Mouse (Mus musculus) hematopoietic stem cell, adult 5-6 weeks (primary cell): ENCODE measurements around the gene Pfdn4. TPM values are rescaled to one million over a fixed set of nuclear protein-coding genes. Genes with fewer than 3 reads are reported as not detected.

ENCODE experiments used
- ATAC-seq, 2 experiments: fragments of 125-278 bp in 1 of 2; replicated peaks in 1 of 2; 2 replicates each; pipeline ENCODE4 v1.8.0; 2016 to 2017; ENCODE audit warnings: inconsistent platforms in 2 of 2, mild to moderate bottlenecking in 2 of 2, moderate number of reproducible peaks in 2 of 2, low read depth in 1 of 2, moderate TSS enrichment in 1 of 2; ENCODE audit not compliant: low FRiP score in 2 of 2, poor library complexity in 2 of 2, severe bottlenecking in 2 of 2, insufficient read depth in 1 of 2, low TSS enrichment in 1 of 2
- total RNA-seq: library from RNA; stranded (forward); fragments of 172-1452, 232-1000 nt; gene quantifications from 2 replicates; pipeline ENCODE4 v1.2.3, GENCODE M21; 2017

Pfdn4 gene
- total RNA-seq, 1 experiment from 2014 or later, result 52.9 TPM

GRCm38 (mm10) chr2:170487202-170487601, 9.0 kb upstream of the Pfdn4 start:
- ATAC-seq, result no peak

DNA sequence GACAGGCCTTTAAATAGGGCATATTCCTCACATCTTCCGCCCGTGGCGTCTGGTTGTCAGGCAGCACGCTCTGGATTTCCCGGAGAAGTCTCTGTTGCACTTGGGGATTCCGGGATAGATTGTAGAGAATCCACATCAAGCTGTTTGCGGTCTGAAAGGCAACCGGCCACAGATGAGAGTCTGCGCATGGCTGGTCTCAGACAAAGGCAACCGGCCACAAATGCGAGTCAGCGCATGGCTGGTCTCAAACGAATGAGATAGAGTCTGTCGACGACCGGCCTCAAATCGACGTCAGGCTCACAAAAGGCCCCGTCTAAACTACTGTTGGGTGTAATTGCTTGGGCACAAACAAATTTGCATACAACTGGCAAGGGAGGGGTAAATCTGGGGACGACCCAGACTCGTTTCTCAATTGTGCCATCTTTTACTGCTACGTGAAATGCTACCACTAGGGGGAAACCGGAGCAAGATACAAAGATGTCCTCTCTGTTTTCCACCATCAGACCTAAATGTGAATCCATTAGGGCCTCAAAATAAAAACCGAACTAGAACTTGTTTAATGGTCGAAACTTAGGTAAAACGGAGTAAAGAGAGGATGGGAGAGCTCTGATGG, 8.2 kb upstream of the Pfdn4 start:
- ATAC-seq, result peak; percentile 52 to 57; a peak in 2 of 4 replicates

DNA sequence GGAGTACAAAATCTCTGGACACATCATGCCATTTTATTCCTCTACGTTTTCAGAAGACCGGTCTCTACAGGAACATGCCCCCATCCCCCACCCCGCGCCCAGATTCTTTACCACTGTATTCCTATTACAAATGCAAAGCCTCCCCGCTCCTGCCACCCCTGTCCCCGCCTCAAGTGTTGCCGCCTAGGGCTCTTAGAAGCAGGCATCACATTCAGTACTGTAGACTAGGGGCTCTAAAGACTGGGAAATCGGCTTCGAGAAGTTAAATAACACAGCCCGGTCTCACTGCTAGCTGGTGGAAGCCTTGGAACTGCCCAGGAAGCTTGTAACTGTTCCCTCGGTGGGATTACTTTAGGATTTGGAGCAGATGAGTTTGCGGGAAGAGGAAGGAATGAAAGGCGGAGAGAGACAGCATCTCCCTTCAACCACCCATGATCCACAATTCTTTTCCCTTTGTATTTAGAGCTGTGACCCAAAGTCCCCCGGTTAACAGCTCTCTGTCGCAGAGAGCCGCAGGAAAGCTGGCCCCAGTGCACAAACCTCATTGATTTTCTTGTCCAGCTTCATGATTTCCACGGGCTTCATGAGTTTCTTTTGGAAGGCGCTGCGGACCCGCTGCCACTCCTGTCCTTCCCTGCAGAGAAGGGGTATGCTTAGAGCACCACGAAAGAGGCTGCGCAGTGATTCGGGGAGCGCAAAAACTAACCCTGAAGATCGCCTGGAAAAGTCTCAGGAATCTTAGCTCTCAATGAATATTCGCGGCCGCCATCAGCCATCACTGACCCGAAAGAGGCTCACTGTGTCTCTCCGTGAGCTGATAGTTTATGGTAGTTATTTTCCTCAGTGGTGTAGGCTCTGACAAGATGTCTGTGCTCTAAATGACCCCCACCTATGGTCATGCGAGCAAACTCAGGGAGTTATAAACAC, 1.2 kb upstream of the Pfdn4 start:
- no peak for ATAC-seq

DNA sequence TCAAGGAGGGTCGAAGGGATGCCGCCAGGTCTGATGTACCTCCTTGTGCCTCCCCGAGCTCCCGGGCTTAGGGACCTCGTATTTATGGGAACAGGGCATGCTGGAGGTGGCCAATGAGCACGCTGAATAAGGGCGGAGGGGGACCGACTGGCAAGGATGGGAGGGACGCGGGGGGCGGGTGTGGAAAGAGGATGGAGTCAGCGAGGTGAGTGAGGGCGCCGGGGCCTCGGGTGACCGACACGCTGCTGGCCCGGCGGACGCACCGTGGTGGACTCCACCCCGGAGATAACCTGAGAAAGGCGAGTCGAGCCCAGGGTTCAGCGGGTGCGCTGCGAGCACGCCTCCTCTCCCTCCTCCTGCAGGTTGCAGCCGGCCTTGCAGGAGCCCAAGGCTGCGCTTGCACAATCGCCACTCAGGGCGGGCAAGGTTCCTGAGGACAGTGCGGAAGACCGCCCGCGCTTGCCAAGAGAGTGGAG, 901 bp downstream of the Pfdn4 start, which contains the start of gene Cyp24a1:
Gene Cyp24a1, minus strand, starts transcription at position 55 of the 476 bp plus-strand sequence.
- peak; percentile 71 to 92 for ATAC-seq

DNA sequence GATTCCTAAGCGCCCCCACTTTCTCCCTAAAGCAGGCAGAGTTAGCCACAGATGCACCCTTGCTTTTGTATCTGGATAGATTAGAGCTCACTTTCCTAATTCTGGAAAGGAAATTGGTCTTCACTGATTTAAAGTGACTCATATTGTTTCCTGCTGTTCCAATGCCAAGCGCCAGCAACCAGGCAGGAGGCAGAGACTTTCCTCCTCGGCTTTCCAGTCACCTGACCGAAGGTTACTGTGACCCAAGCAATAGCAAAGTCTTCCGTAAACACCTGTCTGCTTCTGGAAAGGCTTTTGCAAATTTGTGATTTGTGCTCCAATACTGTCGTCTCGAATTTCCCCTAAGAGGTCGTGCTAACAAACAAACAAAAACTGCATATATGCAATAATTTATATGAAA, 1.8 kb downstream of the Pfdn4 start:
- no peak for ATAC-seq

DNA sequence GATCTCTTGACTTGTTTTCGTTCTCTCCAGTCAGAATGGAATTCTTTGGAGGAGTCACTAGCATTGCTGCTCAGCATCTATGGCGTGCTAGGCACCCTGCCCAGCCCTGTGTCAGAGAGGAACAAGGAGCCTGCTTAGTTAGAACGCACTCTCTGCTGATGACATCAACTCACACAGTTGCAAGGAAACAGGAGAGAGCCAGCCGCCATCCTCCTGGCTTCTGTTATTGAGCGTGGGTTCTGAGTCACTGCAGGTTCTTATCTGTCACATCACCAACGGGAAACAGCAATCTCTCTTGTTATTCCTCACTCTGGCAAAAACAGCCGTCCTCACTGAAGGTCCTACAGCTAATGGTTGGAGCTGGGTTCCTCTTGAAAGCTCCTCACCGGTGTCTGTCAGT, 7.1 kb downstream of the Pfdn4 start:
- peak; percentile 40 to 60; a peak in 3 of 4 replicates for ATAC-seq

DNA sequence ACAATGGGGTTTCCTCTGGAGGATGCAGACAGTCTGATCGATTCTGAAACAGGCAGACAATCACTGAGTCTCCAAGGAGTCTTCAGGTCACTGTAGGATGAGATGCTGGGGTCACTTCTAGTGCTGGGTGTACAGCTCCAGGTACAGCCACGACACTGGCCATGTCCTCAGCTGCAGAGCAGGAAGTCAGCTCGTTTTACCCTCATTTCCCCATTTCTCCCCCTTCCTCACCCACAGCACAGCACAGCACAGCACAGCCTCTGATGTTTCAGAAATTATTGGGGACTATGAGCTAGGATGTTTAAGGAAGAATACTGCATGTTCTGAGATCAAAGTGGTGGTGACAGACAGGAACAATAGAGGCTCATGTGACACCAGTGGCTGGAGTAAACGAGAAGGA, 7.8 kb downstream of the Pfdn4 start:
- ATAC-seq, result peak; percentile 69 to 86

GRCm38 (mm10) chr2:170507734-170508133, 11.5 kb downstream of the Pfdn4 start:
- ATAC-seq, result peak; percentile 25 to 38; a peak in 1 of 4 replicates

DNA sequence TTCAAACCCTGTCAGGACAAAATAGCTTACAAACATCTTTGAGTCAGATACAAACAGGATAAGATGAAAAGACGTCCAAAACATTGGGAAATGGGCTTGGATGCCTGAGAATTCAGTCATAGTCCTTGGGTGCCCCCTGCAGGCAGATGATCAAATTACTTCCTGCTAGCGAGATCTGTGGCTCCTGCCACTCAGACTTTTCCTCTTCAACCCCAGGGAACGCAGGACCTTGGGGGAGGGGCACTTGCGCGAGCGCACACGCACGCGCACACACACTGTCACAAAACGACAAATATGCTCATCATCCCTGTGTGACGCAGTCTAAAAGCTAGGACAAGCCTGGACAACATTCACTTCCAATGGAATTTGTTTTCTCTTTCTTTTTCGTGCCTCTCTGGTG, 12.6 kb downstream of the Pfdn4 start:
- peak; percentile 33 to 47; a peak in 2 of 4 replicates for ATAC-seq

- ATAC-seq, result peak; percentile 85 to 87
Observed at GRCm38 (mm10) chr2:170511073-170511891, 15.1 kb downstream of the Pfdn4 start.

DNA sequence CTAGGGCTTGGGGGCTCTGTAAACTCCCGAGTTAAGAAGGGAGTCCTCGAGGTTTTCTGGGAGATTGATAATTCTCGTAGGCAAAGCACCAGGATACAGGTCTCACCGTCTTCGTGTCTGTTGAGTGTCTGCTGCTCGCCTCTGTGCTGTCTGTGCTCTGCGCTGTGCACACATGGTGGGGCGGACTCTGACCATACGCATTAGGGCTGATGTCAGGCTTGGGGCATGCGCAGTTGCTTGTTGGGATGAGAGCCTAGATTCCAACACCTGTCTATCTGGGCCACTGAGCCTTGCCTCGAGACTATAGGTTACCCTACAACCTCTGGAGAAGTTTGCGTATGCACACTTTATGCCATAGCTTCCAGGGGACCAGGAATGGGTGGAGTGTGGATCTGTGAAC, 17.5 kb downstream of the Pfdn4 start:
- ATAC-seq, result no peak

DNA sequence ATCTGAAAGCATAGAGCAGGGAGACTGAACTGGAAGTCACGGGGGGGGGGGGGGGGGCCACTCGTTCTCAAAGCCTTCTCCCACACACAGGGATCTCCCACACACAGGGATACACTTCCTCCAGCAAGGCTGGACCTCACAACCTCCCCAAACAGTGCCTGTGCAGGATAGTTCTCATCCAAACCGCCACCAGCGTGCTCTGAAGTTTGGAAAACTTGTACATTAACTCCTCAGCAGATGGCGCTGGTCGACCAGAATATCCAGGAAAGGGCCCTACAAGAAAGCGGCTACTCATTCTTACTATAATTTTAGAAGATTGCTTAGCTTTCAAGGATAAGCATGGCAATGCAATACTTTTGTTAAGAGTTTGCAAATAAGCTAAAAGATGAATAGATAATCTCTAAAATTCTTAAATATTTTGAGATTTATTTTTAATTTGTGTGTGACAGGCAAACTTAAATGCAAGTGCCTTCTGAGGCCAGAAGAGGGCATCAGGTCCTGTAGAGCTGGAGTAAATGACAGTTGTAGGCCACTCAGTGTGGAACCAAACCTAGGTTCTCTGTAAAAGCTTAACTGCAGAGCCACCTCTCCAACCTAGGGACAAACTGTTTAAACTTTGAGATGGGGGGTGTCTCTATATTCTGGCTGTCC, 24.2 kb downstream of the Pfdn4 start:
- peak; percentile 66 to 80; a peak in 3 of 4 replicates for ATAC-seq

DNA sequence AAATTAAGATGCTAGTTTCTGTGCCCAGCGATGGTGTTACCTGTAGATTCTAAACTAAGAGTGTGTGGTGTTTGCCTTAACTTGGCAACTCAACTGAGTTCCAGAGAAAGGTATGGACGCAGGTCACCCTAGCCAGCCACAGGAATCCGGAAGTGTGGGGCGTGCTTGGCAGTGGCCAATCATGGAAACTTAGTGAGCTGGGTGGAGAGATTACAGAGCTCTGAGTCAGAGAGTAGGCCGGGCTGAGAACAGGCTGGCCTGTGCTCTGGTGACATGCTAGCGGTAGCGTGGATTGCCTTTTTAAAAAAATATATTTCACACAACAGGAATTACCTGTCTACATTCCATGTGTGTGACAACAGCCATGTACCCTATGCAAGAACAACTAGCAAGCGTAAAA, 30.3 kb downstream of the Pfdn4 start:
- no peak for ATAC-seq

DNA sequence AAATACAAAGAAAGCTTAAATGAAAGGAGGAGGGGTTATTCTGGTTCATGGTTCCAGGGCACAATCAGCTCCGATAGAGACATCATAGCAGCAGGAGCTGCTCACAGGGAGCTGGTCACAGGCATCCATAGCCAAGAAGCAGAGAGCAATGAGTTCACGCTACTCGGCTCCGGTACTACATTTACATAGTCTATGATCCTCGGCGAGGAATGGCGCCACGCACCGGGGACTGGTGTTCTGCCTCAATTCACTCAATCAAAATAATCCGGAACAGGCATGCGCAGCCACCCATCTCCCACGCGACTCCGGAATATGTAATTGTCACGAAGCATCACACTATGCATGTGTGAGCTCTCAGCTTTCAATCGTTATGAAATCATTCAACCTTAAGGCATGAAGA, 31.8 kb downstream of the Pfdn4 start:
- no peak for ATAC-seq

- ATAC-seq, result no peak
Observed at GRCm38 (mm10) chr2:170529766-170530165, 33.5 kb downstream of the Pfdn4 start.

GRCm38 (mm10) chr2:170530256-170530655, 34.0 kb downstream of the Pfdn4 start:
- ATAC-seq, result no peak

GRCm38 (mm10) chr2:170534116-170534802, 38.0 kb downstream of the Pfdn4 start:
- ATAC-seq, result no peak
